Mouse (Mus musculus): Measurements from ENCODE around the gene Khdc1b. TPM values are rescaled to one million over a fixed set of nuclear protein-coding genes. Genes with fewer than 3 reads are reported as not detected.
A peak's percentile ranks its signal among the peaks of the same experiment; 100 is the strongest.
"Not testable (repeated sequence)": the region's sequence is repeated elsewhere in the genome, so short reads cannot be mapped to it uniquely, and the experiment has no call there.

The Khdc1b gene
- not detected in 2 replicates for polyA plus RNA-seq (2012; rRNA removed)

GRCm38 (mm10) chr1:21383256-21383655 is at the start of gene Khdc1b:
Gene Khdc1b, plus strand, starts transcription at chr1:21383556.
- no peak for TF ChIP-seq POLR2A (IDR thresholded peaks at IDR 0.05; ENCODE audit: borderline replicate concordance, insufficient read depth, low read length)
- no peak for TF ChIP-seq CTCF (IDR thresholded peaks at IDR 0.05; ENCODE audit: borderline replicate concordance, insufficient read depth, low read depth, low read length)
- WGBS = 90% methylated on average over 1 of the region's 1 CpGs
- DNase-seq = no peak
- no peak within 1 kb of the TSS for H3K27ac ChIP-seq (ENCODE audit: insufficient read depth, low read length)
- no peak within 1 kb of the TSS for H3K4me3 ChIP-seq (replicated peaks; ENCODE audit: insufficient read depth, low read depth, low read length)
- H3K27me3 ChIP-seq (ENCODE audit: control insufficient read depth, insufficient read depth, low read length) = no peaks in the 10 kb centered on the region
- H3K4me1 ChIP-seq (ENCODE audit: control insufficient read depth, insufficient read depth, low read length) = no peaks in the 10 kb centered on the region

DNA sequence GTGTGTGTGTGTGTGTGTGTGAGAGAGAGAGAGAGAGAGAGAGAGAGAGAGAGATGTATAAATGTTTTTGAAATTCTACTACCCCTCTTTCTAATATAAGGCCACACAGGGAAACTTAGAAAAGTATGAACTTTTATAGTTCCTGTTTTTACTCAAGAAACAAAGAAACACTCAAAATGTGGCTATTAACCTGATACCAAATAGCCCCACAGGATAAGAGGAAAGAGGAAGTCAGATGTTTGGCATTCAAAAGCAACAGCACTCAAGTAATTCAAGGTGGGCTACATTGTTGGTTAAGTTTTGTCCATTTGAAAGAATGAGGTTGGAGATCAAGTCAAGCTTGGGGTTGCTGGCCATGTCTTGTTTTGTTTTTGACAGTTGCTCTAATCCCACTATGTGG is 47.5 kb upstream of the Khdc1b start:
- Histone ChIP-seq H3K27me3 (ENCODE audit: control insufficient read depth, insufficient read depth, low read length) (no peaks in the 10 kb centered on the region), H3K27ac (ENCODE audit: insufficient read depth, low read length) (no peak overlapping the region), H3K4me1 (ENCODE audit: control insufficient read depth, insufficient read depth, low read length) (no peaks in the 10 kb centered on the region), H3K4me3 (replicated peaks; ENCODE audit: insufficient read depth, low read depth, low read length) (no peak overlapping the region)
- DNase-seq = no peak
- no peak for TF ChIP-seq CTCF (IDR thresholded peaks at IDR 0.05; ENCODE audit: borderline replicate concordance, insufficient read depth, low read depth, low read length)
- no peak for TF ChIP-seq POLR2A (IDR thresholded peaks at IDR 0.05; ENCODE audit: borderline replicate concordance, insufficient read depth, low read length)

GRCm38 (mm10) chr1:21340745-21341144 is 42.6 kb upstream of the Khdc1b start:
- H3K27me3 ChIP-seq (ENCODE audit: control insufficient read depth, insufficient read depth, low read length) = no peaks in the 10 kb centered on the region

GRCm38 (mm10) chr1:21344253-21344652 is 39.1 kb upstream of the Khdc1b start:
- peak; percentile 24 to 32 for DNase-seq
- 65% methylated on average over 4 of the region's 4 CpGs for WGBS
- TF ChIP-seq POLR2A (IDR thresholded peaks at IDR 0.05; ENCODE audit: borderline replicate concordance, insufficient read depth, low read length) (no peak), CTCF (IDR thresholded peaks at IDR 0.05; ENCODE audit: borderline replicate concordance, insufficient read depth, low read depth, low read length) (peak; percentile 48)
- H3K27ac ChIP-seq (ENCODE audit: insufficient read depth, low read length) = no peak overlapping the region
- H3K4me3 ChIP-seq (replicated peaks; ENCODE audit: insufficient read depth, low read depth, low read length) = no peak overlapping the region
- H3K4me1 ChIP-seq (ENCODE audit: control insufficient read depth, insufficient read depth, low read length) = no peaks in the 10 kb centered on the region
- H3K27me3 ChIP-seq (ENCODE audit: control insufficient read depth, insufficient read depth, low read length) = no peaks in the 10 kb centered on the region

More at GRCm38 (mm10) chr1:21340745-21341144, 42.6 kb upstream of the Khdc1b start:
- Histone ChIP-seq H3K27ac (ENCODE audit: insufficient read depth, low read length) (no peak overlapping the region), H3K4me1 (ENCODE audit: control insufficient read depth, insufficient read depth, low read length) (no peaks in the 10 kb centered on the region), H3K4me3 (replicated peaks; ENCODE audit: insufficient read depth, low read depth, low read length) (no peak overlapping the region)
- no peak for DNase-seq
- 98% methylated on average over 1 of the region's 1 CpGs for WGBS
- no peak for TF ChIP-seq CTCF (IDR thresholded peaks at IDR 0.05; ENCODE audit: borderline replicate concordance, insufficient read depth, low read depth, low read length)
- no peak for TF ChIP-seq POLR2A (IDR thresholded peaks at IDR 0.05; ENCODE audit: borderline replicate concordance, insufficient read depth, low read length)

- H3K27me3 ChIP-seq (ENCODE audit: control insufficient read depth, insufficient read depth, low read length); H3K4me3 ChIP-seq (replicated peaks; ENCODE audit: insufficient read depth, low read depth, low read length); H3K27ac ChIP-seq (ENCODE audit: insufficient read depth, low read length); DNase-seq; H3K4me1 ChIP-seq (ENCODE audit: control insufficient read depth, insufficient read depth, low read length): not testable (repeated sequence)
- 89% methylated on average over 7 of the region's 7 CpGs for WGBS
Measured at GRCm38 (mm10) chr1:21344752-21345151, 38.6 kb upstream of the Khdc1b start.

DNA sequence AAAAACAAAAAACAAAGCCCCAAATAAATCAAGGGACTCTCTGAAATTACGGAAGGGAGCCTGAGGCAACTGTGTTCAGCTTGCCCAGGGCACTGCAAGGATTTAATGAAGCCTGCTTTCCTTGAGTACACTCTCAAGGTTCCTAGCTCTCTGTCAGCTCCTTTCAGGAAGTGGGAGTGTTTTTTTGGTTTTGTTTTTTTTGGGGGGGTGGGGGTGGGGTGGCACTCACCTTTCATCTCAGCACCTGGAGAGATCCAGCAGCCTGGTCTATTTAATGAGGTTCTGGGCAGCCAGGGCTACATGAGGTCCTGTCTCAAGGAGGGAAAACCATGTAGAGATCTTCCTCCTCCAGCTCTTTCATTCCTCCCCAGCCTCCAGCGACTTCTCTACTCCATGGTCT is 34.0 kb upstream of the Khdc1b start, which contains the start of gene Khdc1a:
Khdc1a (plus strand) TSS at position 301 of the 400 bp plus-strand sequence.
- WGBS = 70% methylated on average over 2 of the region's 2 CpGs
- H3K27me3 ChIP-seq (ENCODE audit: control insufficient read depth, insufficient read depth, low read length) = no peaks in the 10 kb centered on the region
- DNase-seq = no peak
- TF ChIP-seq POLR2A (IDR thresholded peaks at IDR 0.05; ENCODE audit: borderline replicate concordance, insufficient read depth, low read length) = no peak
- no peak for TF ChIP-seq CTCF (IDR thresholded peaks at IDR 0.05; ENCODE audit: borderline replicate concordance, insufficient read depth, low read depth, low read length)
- H3K4me1 ChIP-seq (ENCODE audit: control insufficient read depth, insufficient read depth, low read length) = no peaks in the 10 kb centered on the region
- no peak within 1 kb of the TSS for H3K27ac ChIP-seq (ENCODE audit: insufficient read depth, low read length)
- H3K4me3 ChIP-seq (replicated peaks; ENCODE audit: insufficient read depth, low read depth, low read length) = no peak within 1 kb of the TSS

GRCm38 (mm10) chr1:21368031-21368430 is 15.3 kb upstream of the Khdc1b start, which contains the start of gene Khdc1c:
Gene Khdc1c, plus strand, starts transcription at chr1:21368331.
- 46% methylated on average over 1 of the region's 1 CpGs for WGBS
- not testable (repeated sequence) for DNase-seq; H3K4me1 ChIP-seq (ENCODE audit: control insufficient read depth, insufficient read depth, low read length); H3K27ac ChIP-seq (ENCODE audit: insufficient read depth, low read length); H3K4me3 ChIP-seq (replicated peaks; ENCODE audit: insufficient read depth, low read depth, low read length); H3K27me3 ChIP-seq (ENCODE audit: control insufficient read depth, insufficient read depth, low read length)

GRCm38 (mm10) chr1:21391138-21391671 is 7.8 kb downstream of the Khdc1b start:
- Histone ChIP-seq H3K4me3 (replicated peaks; ENCODE audit: insufficient read depth, low read depth, low read length) (no peak overlapping the region), H3K27ac (ENCODE audit: insufficient read depth, low read length) (no peak overlapping the region), H3K4me1 (ENCODE audit: control insufficient read depth, insufficient read depth, low read length) (no peaks in the 10 kb centered on the region), H3K27me3 (ENCODE audit: control insufficient read depth, insufficient read depth, low read length) (no peaks in the 10 kb centered on the region; the same call in 1 of the 2 replicates)
- DNase-seq = no peak
- WGBS = 50% methylated on average over 6 of the region's 6 CpGs
- TF ChIP-seq CTCF (IDR thresholded peaks at IDR 0.05; ENCODE audit: borderline replicate concordance, insufficient read depth, low read depth, low read length) (no peak), POLR2A (IDR thresholded peaks at IDR 0.05; ENCODE audit: borderline replicate concordance, insufficient read depth, low read length) (no peak)
